In the genomic region with DNA sequence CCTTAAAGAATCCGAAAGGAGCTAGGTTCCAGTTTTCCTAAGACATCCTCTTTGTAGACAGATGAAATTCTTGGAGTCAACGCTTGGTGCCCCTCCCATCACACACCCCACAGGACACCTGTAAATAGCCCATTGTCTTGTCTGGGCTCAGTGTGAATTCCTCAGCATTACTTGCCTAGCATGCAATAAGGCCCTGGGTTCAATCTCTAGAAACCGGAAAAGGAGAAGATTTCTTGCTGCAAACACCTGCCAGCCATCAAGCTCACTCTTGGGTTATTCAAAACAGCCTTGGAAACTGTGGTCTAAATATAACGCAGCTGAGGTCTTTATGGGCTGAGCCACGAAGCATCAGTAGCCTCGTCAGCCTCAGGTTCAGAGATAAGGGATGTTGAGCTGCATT, we compare ENCODE assay signal across 2 mouse cellular contexts.
TF ChIP-seq lines count a peak whose summit lies in the region.

No protein-coding gene starts in this region.

TF ChIP-seq in CH12.LX, 34 proteins besides CTCF, POLR2A, EP300 and RAD21 (continued from another document):
- TF ChIP-seq ELF1 (IDR thresholded peaks at IDR 0.05; ENCODE audit: low read depth, low read length) = peak; percentile 60; the same call in 1 of the 2 replicates
- TF ChIP-seq USF2 (conservative IDR thresholded peaks at IDR 0.05; ENCODE audit: low read depth, low read length) = no peak
- no peak for TF ChIP-seq UBTF (IDR thresholded peaks at IDR 0.05; ENCODE audit: low read depth, low read length)
- peak; percentile 63 for TF ChIP-seq BHLHE40 (IDR thresholded peaks at IDR 0.05; ENCODE audit: low read depth, low read length)

TF ChIP-seq in myocyte, 11 proteins besides CTCF, POLR2A, EP300 and RAD21 (continued from another document):
- TF ChIP-seq CEBPB (IDR thresholded peaks at IDR 0.05; ENCODE audit: insufficient read depth, poor library complexity, severe bottlenecking) (no peak), TCF12 (IDR thresholded peaks at IDR 0.05; ENCODE audit: insufficient read depth, poor library complexity, severe bottlenecking) (no peak), REST (IDR thresholded peaks at IDR 0.05; ENCODE audit: insufficient read depth, insufficient read length) (no peak), USF1 (IDR thresholded peaks at IDR 0.05; ENCODE audit: low read depth) (no peak)
